In the genomic region with DNA sequence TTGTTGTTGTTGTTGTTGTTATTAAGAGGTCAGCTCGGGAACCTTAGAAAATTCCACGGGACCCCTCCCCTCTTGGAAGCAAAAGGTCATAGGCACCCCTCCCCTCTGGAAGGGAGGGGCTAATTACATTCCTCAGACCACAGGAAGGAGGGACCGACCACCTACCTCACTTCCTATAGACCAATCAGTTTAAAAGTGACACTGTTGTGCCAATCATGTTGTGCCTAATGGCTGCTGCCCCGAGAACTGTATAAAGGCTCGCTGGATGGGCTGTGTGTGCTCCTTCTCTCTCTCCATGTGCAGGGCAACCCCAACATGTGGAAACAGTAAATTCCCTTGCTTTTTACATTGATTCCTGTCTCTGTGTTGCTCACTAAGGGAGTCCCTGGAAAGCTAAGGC, we compare ENCODE assay signal across 14 mouse cellular contexts.
"Had no signal": no experiment of that assay in that cellular context is flagged by ENCODE, and none has a peak within 500 bp of the region (broad histone marks: within the 10 kb centered on the region; RNA-seq: fewer than 3 reads in every experiment).

No protein-coding gene starts in this region.

- H3K4me1 ChIP-seq: limb, embryonic 10.5 days; liver, embryonic 15.5 days; neural tube, embryonic 12.5 days had no signal

- H3K9me3 ChIP-seq: limb, embryonic 10.5 days; liver, embryonic 15.5 days; neural tube, embryonic 12.5 days had no signal

- ATAC-seq: lung, postnatal 0 days had no signal

- H3K27me3 ChIP-seq: liver, embryonic 15.5 days; neural tube, embryonic 12.5 days had no signal

- H3K27ac ChIP-seq: left cerebral cortex, adult 2 months; limb, embryonic 10.5 days; liver, embryonic 15.5 days; neural tube, embryonic 12.5 days; stomach, postnatal 0 days had no signal

- H3K4me2 ChIP-seq: liver, embryonic 11.5 days; liver, embryonic 15.5 days; neural tube, embryonic 12.5 days had no signal

- H3K9ac ChIP-seq: liver, embryonic 15.5 days; neural tube, embryonic 12.5 days had no signal

- H3K4me3 ChIP-seq: left cerebral cortex, adult 2 months; limb, embryonic 10.5 days; liver, embryonic 15.5 days; myocyte; neural tube, embryonic 12.5 days had no signal

- H3K36me3 ChIP-seq: limb, embryonic 10.5 days; liver, embryonic 15.5 days; neural tube, embryonic 12.5 days had no signal

- DNase-seq: kidney, adult 11 months; kidney, adult 9 months; kidney, postnatal 10 days; lung, adult 2 months; lung, postnatal 36 days; thymus, postnatal 14 days had no signal
